35 mouse cellular contexts compared by ENCODE assay signal in the genomic region with DNA sequence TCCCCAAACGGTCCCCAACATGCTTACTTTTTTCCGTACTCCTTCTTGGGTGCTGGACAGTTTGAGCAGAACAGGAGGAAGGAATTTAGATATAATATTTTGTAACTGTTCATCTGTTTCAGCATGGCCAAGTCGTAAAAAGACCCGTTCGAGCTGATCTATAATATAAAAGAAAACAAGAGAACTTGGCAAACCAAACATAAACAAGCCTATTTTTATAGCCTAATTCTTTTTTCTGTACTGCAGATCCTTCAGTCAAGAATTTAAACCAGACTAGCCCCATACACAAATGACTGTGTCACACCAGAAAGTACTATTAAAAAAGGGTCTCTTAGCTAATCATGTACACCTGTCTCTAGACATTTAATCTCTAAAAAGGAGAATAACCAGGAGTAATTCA. TPM values are rescaled to one million over a fixed set of nuclear protein-coding genes. Genes with fewer than 3 reads are reported as not detected.
"Had no signal": no experiment of that assay in that cellular context is flagged by ENCODE, and none has a peak within 500 bp of the region (broad histone marks: within the 10 kb centered on the region; RNA-seq: fewer than 3 reads in every experiment).

No protein-coding gene starts in this region.

- H3K4me3 ChIP-seq: limb, embryonic 10.5 days; limb, embryonic 12.5 days; limb, embryonic 13.5 days; limb, embryonic 15.5 days; liver, embryonic 12.5 days; liver, embryonic 13.5 days; liver, embryonic 15.5 days; lung, embryonic 15.5 days; megakaryocyte, embryonic 14.5 days; midbrain, embryonic 10.5 days; midbrain, embryonic 12.5 days; midbrain, embryonic 13.5 days; midbrain, embryonic 15.5 days; myocyte; neural tube, embryonic 12.5 days had no signal

- H3K36me3 ChIP-seq: limb, embryonic 15.5 days; liver, embryonic 15.5 days; lung, embryonic 15.5 days; midbrain, embryonic 12.5 days; midbrain, embryonic 15.5 days; neural tube, embryonic 12.5 days had no signal

- H3K9me3 ChIP-seq: limb, embryonic 10.5 days; limb, embryonic 12.5 days; limb, embryonic 13.5 days; limb, embryonic 15.5 days; liver, embryonic 12.5 days; liver, embryonic 13.5 days; liver, embryonic 15.5 days; lung, embryonic 15.5 days; megakaryocyte, embryonic 14.5 days; midbrain, embryonic 10.5 days; midbrain, embryonic 12.5 days; midbrain, embryonic 13.5 days; midbrain, embryonic 15.5 days; neural tube, embryonic 12.5 days had no signal

- H3K9ac ChIP-seq: limb, embryonic 12.5 days; limb, embryonic 13.5 days; limb, embryonic 15.5 days; liver, embryonic 12.5 days; liver, embryonic 13.5 days; liver, embryonic 14.5 days; liver, embryonic 15.5 days; liver, postnatal 0 days; lung, embryonic 15.5 days; midbrain, embryonic 12.5 days; midbrain, embryonic 13.5 days; midbrain, embryonic 15.5 days; neural tube, embryonic 12.5 days had no signal

- H3K4me1 ChIP-seq: limb, embryonic 10.5 days; midbrain, embryonic 10.5 days; midbrain, embryonic 12.5 days; midbrain, embryonic 13.5 days; midbrain, embryonic 15.5 days; neural tube, embryonic 12.5 days had no signal

- H3K27me3 ChIP-seq: limb, embryonic 12.5 days; limb, embryonic 13.5 days; limb, embryonic 15.5 days; liver, embryonic 12.5 days; liver, embryonic 13.5 days; liver, embryonic 15.5 days; lung, embryonic 15.5 days; megakaryocyte, embryonic 14.5 days; midbrain, embryonic 12.5 days; midbrain, embryonic 13.5 days; midbrain, embryonic 15.5 days; neural tube, embryonic 12.5 days had no signal

- ATAC-seq: liver, embryonic 12.5 days; liver, postnatal 0 days; lung, postnatal 0 days; midbrain, embryonic 13.5 days; midbrain, embryonic 15.5 days; midbrain, embryonic 16.5 days had no signal

- DNase-seq: left cerebral cortex, postnatal 4 days; liver; liver, embryonic 13.5 days; liver, postnatal 0 days; lung, adult 18-20 months; lung, adult 2 months; lung, postnatal 10 days; lung, postnatal 36 days; lung, postnatal 4 days; midbrain, embryonic 14.5 days had no signal

- H3K4me2 ChIP-seq: limb, embryonic 12.5 days; limb, embryonic 13.5 days; limb, embryonic 15.5 days; liver, embryonic 11.5 days; liver, embryonic 12.5 days; liver, embryonic 13.5 days; liver, embryonic 15.5 days; lung, embryonic 15.5 days; midbrain, embryonic 11.5 days; midbrain, embryonic 12.5 days; midbrain, embryonic 13.5 days; midbrain, embryonic 15.5 days; neural tube, embryonic 12.5 days had no signal

- H3K27ac ChIP-seq: limb, embryonic 10.5 days; limb, embryonic 12.5 days; limb, embryonic 13.5 days; limb, embryonic 15.5 days; liver, embryonic 12.5 days; liver, embryonic 13.5 days; liver, embryonic 14.5 days; liver, embryonic 15.5 days; lung, embryonic 15.5 days; macrophage; midbrain, embryonic 10.5 days; midbrain, embryonic 12.5 days; midbrain, embryonic 13.5 days; midbrain, embryonic 15.5 days; neural tube, embryonic 12.5 days had no signal

RNA-seq across cellular contexts. Expression of gene Zkscan16, which starts 58.1 kb away (rescaled TPM):
- total RNA-seq: liver, adult 2 months; megakaryocyte progenitor cell, adult 5-6 weeks; megakaryocyte, adult 5-6 weeks; megakaryocyte-erythroid progenitor cell, adult 5-6 weeks; monocyte, adult 5-6 weeks had no signal
- polyA plus RNA-seq: liver, adult 2 months; lung, adult 2 months; lung, postnatal 0 days; macrophage; myocyte had no signal
